Mouse (Mus musculus): ENCODE results near the gene Zfyve21.

Zfyve21 gene

DNA sequence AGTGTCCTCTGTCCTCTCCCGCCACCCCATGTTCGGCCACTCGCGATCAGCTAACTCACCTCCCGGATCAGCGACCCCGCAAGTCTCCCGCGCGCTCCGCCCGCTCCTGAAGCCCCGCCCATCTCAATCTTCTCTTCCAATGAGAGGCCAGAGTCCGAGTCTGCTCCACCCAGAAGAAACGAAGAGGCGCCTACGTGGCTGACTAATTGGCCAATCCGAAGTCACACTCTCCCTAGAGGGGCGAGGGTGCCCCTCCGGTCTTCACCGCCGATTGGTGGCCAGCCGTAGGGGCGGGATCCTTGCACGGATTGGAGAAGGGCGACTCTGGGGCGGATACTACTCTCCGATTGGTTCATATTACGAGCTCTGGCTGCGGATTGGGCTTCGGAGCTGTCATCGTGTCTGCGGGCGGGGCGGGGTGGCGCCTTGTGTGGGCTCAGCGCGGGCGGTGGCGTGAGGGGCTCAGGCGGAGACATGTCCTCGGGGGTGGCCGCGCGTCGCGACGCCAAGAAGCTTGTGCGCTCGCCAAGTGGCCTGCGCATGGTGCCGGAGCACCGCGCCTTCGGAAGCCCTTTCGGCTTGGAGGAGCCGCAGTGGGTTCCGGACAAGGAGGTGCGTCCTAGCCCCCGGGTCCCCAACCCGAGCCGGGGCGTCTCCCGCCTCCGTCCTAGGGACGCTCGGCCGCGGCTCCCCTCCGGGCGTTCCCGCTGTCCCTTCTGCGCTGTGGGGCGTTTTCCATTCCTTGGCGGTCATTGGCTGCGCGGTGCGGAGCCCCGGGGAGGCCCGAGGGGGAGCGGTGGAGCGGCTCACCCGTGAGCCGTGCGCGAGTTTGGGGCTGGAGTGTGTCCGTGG is at the start of gene Zfyve21, which contains the start of gene Xrcc3:
Gene Zfyve21 (plus strand): TSS at position 405 of the 852 bp plus-strand sequence.
Gene Xrcc3 (minus strand): TSS at position 108 of the 852 bp plus-strand sequence.
- TF ChIP-seq GATA4 (IDR thresholded peaks at IDR 0.05; ENCODE audit: insufficient replicate concordance, low read length) = no peak

DNA sequence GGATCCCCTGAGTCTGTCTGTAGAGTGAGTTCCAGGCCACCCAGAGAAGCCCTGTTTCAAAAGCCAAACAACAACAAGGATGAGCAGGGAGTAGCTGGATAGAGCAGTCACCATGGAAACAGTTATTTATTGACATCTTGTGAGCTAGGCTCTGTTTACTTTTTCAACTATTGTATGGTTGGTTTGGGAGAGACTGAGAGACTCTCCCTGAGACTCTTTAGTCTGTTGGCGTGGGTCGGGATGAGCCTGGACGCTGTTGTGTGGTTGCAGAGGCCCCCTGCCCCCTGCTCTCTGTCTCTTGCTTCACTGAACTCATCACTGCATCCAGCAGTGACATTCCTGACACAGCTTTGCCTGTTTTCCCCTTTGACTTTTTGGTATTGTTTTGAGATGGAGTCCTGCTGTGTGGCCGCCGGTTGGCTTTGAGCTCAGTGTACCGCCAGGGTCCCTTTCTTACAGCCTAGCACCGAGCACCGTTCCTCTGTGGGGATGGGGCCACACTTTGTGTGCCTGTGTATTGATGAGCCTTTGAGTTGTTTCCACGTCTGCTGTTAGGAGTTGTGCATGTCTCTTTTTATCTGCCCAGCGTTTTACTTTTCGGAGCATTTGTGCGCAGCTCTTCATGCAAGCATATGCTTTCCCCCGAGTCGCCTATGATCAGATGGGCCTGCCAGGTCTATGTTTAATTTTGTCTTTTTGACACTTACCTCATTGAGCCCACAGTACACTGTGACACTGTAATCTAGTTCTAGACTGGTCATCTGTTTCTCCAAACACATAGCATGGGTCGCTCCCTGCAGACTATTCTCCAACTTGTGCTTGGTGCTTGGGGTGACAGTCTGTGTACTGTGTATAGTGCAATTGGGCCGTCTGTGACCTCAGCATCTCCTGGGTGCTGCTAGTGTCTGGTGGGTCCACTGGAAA is 47.4 kb upstream of the Zfyve21 start:
- no peak for TF ChIP-seq GATA4 (IDR thresholded peaks at IDR 0.05; ENCODE audit: insufficient replicate concordance, low read length)

DNA sequence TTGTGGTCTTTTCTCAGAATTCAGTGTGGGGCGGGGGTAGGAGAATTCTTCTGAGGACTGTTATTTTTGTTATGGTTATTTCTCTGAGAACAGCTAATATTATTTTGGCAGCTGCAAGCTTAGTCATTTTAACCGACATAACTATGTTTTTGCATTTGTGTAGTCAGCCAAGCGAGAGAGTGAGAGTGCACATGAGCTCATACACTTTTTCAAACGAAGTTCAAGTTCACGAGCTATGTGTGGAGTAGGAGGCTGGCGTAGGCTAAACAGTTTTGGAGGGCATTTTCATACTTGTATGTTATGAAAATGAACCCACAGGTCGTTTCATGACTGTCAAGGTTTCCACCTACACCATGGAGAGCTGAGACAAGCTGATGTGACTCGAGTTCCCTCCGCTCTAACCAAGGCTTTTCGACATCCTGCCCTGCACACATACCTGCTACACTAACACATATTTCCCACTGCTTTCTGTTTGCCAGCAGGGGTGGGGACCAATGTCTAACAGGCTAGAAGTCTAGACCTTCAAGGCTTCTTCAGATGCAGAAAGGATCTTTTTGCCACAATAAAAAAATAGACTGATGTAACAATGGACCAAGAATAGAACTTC is 45.5 kb upstream of the Zfyve21 start:
- no peak for TF ChIP-seq GATA4 (IDR thresholded peaks at IDR 0.05; ENCODE audit: insufficient replicate concordance, low read length)

DNA sequence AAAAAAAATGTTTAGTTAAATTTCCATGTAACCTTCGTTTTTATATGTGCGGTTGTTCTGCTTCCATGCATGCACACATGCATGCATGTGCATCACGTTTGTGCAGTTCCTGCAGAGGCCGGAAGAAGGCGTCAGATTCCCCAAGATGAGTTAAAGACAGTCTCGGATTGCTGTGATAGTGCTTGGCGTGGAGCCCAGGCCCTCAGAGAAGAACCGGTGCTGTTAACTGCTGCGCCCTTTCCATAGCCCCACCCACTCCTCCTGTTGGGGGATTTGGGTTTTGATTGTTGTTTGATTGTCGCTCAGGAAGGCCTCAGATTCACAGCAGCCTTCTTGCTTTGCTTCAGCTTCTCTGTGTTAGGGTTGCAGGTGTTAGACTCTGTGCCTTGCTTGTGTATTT is 44.7 kb upstream of the Zfyve21 start:
- no peak for TF ChIP-seq GATA4 (IDR thresholded peaks at IDR 0.05; ENCODE audit: insufficient replicate concordance, low read length)

DNA sequence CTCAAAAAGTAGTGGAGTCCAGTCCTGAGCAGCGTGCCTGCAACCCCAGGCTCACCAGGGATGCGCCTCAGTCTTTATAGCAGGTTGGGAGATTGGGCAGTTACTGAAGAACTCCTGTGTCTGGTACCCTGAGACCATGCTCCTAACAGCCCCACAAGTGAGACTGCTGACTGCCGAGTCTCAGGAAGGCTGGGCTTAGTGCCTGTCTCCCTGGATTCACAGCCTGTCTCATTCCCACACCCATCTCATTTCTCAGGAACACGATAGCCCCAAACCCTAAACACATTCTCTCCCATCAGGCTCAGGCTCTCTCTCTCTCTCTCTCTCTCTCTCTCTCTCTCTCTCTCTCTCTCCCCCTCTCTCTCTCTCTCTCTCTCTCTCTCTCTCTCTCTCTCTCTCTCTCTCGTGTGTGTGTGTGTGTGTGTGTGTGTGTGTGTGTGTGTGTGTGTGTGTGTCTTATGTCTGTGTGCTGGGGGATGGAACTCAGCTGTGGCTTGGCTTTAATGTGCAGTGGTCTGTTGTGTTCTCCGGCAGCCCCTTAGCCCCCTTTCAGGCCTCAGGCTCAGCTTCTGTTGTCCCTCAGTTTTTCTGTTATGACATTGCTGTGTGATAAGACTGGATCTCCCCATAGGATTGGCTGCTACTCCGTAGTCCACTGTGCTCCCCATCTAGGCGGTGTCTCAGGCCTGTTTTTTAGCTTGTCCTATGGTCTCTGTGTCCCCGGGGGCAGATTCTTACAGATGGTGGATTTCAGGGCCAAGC is 44.0 kb upstream of the Zfyve21 start:
- TF ChIP-seq GATA4 (IDR thresholded peaks at IDR 0.05; ENCODE audit: insufficient replicate concordance, low read length) = no peak

DNA sequence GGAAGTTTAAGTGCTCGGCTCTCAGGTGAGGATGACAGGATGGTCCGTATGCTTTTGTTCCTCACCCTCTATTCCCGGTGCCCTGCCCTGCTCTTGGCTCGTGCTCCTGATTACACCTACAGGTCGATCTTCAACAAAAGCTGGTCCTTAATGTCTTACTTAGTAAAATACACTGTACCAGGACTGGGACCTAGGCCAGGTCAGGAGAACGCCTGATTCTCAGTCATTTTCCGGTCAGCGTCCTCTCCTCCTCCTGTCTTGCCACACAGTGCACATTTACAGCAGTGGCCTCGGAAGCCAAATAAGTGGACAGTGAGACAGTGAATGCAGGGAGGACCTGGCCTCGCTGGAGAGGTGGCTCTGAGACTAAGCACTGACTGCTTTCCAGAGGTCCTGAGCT is 43.3 kb upstream of the Zfyve21 start:
- no peak for TF ChIP-seq GATA4 (IDR thresholded peaks at IDR 0.05; ENCODE audit: insufficient replicate concordance, low read length)

DNA sequence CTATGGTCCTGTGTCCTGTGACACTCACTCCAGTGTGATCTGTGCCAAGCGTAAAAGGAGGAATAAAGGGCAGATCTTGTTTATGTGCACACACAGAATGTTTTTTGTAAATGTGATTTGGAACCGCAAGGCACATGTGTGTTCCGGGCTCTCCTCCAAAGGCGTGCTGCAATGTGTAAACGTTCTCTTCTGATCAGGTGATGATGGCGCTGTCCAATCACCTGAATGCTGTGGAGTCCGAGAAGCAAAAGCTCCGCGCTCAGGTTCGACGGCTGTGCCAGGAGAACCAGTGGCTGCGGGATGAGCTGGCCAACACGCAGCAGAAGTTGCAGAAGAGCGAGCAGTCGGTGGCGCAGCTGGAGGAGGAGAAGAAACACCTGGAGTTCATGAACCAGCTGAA is 39.8 kb upstream of the Zfyve21 start:
- no peak for TF ChIP-seq GATA4 (IDR thresholded peaks at IDR 0.05; ENCODE audit: insufficient replicate concordance, low read length)

DNA sequence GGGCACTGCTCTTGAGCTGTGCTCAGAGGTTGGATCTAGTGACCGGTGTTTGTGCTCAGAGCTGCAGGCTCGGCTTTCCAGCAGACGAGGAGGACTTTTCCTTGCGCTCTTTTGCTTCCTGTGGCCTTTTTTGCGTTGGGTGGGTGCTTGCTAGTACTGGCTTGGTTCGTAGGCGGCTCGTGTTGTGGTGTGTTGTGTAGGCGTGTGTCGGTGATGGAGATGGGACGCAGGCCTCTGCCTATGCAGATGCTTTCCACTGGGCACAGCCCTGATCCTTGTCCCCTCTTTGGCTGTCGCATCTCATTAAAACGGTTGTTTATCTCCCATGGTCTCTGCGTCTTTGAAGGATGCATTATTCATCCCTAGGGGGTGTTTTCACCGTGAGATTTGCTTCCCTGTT is 39.1 kb upstream of the Zfyve21 start:
- TF ChIP-seq GATA4 (IDR thresholded peaks at IDR 0.05; ENCODE audit: insufficient replicate concordance, low read length) = no peak

DNA sequence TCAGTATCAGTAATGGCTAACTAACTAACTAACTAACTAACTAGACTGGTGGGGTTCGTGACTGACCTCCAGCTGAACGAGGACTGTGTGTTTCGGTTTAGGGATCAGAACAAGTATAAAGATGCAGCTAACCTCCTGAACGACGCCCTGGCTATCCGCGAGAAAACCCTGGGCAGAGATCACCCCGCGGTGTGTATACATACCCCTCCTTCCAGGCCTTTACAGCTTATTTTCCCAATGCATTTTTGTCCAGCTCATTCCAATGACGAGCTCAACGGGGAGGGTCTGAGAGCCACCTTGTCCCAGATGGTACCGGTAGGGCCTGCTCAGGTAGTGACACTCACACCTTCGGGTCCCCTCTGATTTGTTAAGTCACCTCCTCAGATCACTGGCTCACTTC is 36.1 kb upstream of the Zfyve21 start:
- no peak for TF ChIP-seq GATA4 (IDR thresholded peaks at IDR 0.05; ENCODE audit: insufficient replicate concordance, low read length)

DNA sequence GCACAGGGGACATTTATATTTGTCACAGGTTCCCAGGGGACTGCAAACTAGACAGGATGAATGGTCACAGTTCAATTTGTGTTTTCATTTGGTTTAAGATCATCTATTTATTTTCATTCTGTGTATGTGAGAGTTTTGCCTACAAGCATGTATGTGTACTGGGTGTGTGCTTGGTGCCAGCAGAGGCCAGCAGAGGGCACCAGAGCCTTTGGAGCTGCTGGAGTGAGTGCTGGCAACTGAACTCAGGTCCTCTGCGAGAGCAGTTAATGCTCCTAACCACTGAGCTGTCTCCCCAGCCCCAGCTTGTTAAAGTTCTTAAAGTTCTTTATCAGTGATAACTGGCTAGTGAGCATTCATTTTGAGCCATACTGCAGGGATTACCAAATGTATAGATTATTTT is 34.4 kb upstream of the Zfyve21 start:
- TF ChIP-seq GATA4 (IDR thresholded peaks at IDR 0.05; ENCODE audit: insufficient replicate concordance, low read length) = no peak

DNA sequence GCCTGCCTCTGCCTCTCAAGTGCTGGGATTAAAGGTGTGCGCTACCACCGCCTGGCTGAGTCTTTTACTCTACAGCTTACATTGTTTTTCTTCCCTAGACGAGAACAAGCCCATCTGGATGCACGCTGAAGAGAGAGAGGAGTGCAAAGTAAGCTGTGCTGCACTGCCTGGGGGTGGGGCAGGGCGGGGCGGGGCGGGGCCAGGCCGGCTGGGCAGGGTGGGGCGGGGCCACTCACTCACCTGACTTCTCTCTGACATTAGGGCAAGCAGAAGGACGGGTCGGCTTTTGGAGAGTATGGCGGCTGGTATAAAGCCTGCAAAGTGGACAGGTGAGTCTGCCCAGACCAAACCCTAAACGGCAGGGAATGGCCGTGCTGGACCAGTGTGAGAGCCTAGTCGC is 28.8 kb upstream of the Zfyve21 start:
- no peak for TF ChIP-seq GATA4 (IDR thresholded peaks at IDR 0.05; ENCODE audit: insufficient replicate concordance, low read length)

DNA sequence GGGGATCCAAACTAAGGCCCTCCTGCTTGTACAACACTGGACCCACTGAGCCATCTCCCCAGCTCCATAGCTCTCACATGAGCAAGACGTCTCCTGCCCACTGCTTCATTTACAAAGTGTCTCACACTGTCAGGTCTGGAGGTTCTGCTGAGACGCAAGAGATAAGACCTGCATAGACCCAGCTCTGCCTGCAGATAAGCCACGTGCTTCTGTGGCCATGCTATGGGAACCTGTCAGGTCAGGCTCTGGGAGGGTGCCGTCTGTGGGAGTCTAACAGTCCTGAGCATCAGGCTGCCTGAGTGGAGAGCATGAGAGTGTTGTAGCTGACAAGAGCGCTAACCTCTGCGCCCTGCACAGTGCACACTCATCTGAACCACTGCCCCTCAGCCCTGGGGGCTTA is 27.0 kb upstream of the Zfyve21 start:
- TF ChIP-seq GATA4 (IDR thresholded peaks at IDR 0.05; ENCODE audit: insufficient replicate concordance, low read length) = no peak

DNA sequence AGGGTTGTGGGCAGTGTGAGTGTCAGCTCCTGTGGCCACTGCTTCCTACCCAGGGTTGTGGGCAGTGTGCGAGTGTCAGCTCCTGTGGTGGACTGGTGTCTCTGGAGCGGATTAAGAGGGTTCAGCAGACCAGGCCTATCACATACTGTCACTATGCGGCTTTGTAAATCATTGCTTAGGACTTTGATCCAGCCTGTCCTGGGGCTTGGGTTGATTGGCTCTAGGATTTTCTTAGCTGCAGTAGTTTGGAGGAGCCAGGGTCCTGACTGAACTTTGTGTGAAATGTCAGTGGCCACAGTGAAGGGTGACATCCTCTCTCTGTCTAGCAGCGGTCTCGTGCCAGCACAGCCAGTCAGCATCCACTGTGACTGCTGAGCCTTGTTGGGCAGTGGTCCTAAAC is 23.9 kb upstream of the Zfyve21 start:
- TF ChIP-seq GATA4 (IDR thresholded peaks at IDR 0.05; ENCODE audit: insufficient replicate concordance, low read length) = no peak

DNA sequence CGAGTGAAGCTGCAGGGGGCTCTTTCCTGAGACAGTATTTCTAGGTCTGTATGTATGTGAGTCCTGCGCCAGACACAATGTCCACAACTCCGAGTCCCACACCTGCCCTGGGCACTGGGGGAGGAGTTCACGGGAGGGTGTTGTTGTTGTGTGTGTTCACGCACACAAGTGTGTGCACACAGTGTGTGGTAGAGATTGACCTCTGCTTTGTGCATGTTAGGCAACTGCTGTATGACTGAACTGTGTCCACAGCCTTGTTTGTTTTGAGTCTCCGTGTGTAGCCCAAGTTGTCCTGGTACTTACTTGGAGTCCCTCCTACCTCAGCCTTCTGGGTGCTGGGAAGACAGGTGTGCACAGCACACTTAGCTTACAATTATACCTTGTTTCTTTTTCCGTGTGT is 23.3 kb upstream of the Zfyve21 start:
- no peak for TF ChIP-seq GATA4 (IDR thresholded peaks at IDR 0.05; ENCODE audit: insufficient replicate concordance, low read length)

Data from liver, adult (tissue).